Mouse (Mus musculus) heart, postnatal 10 days (tissue): ENCODE results near the gene Agpat3. TPM values are rescaled to one million over a fixed set of nuclear protein-coding genes. Genes with fewer than 3 reads are reported as not detected.

ENCODE experiments used
- DNase-seq, 2 experiments: peaks; one replicate each; pipeline ENCODE4 v3.0.0; 2021
- intact Hi-C: fragments of 180-260 bp; cut with DNase I; formaldehyde crosslinking; loops from one replicate; pipeline ENCODE4 v1.15.1; 2025
- total RNA-seq, 2 experiments: library from RNA; stranded (reverse); gene quantifications; 2 replicates each; pipeline ENCODE4 v1.2.3; 2021

The Agpat3 gene
- total RNA-seq, result 100 to 1,000 TPM; 290 to 296 TPM

DNA sequence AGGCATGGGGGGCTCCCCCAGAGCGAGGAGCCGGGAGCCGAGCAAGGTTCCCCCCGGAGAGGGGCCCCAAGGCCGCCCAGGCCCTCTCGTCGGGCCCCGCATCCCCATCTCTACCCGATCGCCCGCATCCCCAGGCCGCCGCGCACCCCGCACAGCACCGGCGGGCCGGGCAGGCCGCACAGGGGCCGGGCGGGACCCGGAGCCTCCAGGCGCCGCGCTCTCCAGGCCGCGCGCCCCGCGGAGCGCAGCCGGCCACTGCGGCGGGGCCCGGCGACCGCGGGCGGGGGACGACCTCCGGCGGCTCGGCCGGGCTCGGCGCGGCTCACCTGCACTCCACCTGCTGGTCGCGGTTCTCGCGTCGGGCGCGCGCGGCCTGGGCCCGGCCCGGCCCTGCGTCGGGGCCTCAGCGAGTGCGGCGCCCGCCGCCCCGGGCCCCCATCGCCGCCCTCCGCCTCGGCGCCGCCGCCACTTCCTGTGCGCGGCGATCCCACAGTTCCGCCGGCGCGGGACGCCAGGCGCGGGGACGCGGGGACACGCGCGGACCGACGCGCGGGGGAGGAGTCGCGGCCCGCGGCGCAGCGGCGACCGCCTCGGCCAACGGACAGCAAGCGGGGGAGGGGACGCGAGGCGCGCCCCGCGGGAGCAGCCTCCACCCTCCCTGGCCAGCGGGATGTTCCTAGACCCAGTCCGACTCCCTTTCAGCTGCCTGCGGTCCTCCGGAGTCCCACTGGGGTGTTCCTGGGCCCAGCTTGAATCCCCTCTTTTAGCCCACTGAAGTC is at the start of gene Agpat3:
Gene Agpat3, minus strand, starts transcription at position 603 of the 779 bp plus-strand sequence.
- intact Hi-C loops, result loop anchor here (2.0 to 5.0 kb wide), 2 partner anchors 27 to 40 kb away; no protein-coding TSS in a partner anchor
- peak; percentile 74 to 76 for DNase-seq

DNA sequence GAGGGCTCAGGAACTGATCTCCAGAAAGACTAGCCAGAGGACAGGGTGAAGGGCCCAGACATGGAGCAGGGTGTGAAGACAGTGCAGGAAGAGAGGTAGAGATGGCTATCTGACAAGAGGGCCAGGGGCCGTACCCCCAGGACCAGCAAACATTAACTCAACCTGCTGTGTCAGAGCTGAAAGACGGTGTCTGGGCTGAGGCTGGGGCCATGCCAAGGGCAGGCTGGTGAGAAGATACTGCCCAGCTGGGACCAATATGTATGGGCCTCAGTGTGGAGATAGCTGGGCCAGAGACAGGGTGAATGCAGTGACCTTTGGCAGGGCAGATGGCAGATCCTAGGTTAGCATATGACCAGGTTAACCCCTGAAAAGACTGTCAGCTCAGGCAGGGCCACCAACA is 48.8 kb upstream of the Agpat3 start:
- no peak for DNase-seq
- intact Hi-C loops, result no loop called here

DNA sequence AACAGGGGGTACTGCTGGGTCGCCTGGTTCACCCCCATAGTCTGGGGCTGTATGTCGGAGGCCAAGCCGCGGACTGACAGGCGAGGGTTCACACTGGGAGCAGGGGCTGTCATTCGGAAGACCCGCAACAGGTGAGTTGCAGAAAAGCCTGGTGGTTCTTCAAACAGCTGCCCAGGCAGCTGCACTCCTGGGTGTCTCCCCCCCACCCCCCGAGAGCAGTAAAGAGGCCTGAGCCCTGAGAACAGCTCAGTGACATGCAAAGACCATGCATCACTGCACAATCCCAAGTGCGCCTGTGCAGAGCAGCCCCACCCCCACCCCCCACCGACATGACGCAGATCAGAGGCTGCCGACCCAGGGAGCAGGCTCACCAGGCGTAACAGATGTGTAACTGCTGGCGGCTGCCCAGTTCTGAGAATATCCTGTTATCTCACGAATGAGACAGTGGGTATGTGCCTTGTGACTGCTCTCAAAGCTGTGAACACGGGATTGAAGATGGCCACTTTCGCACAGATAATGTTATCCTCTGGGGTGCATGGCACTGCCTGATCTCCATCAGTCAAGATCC is 46.9 kb upstream of the Agpat3 start:
- intact Hi-C loops, result no loop called here
- DNase-seq, result peak; percentile 45 to 53

DNA sequence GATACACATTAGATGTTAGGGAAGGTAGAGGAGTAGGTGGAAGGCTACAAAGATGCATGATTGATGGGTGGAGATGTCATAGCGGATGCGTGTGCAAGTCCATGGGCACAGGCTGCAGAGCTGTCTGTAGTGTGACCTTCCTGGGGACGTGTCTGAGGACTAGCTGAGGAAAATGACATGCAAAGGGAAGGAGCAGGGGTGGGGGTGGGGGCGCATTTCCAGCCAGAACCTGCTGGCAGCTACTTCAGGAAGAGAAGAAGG is 44.3 kb upstream of the Agpat3 start:
- intact Hi-C loops, result no loop called here

DNA sequence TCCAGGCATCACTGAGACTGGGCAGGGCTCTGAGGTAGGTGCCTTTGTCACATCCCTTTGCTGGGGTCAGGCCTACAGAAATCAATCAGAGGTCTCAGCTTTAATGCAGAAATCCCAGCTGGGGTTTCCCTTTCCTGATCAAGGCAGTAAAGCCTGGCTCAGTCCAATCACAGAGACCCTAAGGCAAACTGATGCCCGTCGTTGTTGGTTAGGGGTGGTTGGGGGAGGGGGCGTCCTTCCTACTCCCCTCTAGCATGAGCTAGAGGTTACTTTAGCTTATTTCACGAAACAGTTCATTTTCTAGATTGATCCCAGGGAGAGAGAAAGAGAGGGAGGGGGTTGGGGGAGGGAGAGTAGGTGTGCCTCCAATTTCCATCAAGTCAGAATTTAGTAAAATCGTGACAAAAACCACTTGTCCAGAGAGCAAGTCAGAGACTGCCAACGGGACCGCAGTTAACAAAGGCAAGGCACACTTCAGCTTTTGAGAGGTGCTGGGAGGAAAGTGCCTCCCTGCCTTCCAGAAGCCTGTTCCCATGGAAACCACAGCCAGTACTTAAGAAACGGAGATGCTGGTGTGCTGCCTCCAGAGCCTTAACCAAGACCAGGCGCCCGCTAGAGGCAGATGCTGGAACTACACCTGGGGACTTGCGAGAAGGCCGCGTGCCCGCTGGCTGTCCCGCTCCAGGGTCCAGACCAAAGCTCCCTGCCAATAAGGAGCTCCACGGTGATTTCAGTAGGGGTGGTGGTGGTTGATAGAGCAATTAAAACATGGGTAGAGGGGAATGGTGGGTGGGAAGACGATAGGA is 43.7 kb upstream of the Agpat3 start:
- peak; percentile 92 to 97 for DNase-seq

More for the DNA sequence above, 44.3 kb upstream of the Agpat3 start:
- DNase-seq, result no peak

DNA sequence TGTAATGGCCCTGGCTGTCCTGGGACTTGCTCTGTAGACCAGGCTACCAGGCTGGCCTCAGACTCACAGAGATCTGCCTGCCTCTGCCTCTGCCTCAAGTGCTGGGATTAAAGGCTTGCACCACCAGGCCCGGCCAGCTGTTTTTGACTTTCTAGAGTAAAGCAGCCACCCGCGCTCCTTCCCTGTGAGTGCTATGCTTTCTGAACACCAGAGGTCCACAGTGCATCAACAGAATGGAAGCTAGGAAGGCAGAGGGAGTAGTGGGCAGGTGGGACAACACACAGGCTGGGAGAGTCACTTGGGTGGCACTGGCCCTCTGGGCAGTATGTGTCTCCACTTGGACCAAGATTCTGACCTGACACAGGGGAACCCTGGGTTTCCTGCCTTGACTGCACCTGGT is 43.1 kb upstream of the Agpat3 start:
- DNase-seq, result no peak
- intact Hi-C loops, result no loop called here

More for the DNA sequence above, 43.7 kb upstream of the Agpat3 start:
- intact Hi-C loops, result no loop called here

DNA sequence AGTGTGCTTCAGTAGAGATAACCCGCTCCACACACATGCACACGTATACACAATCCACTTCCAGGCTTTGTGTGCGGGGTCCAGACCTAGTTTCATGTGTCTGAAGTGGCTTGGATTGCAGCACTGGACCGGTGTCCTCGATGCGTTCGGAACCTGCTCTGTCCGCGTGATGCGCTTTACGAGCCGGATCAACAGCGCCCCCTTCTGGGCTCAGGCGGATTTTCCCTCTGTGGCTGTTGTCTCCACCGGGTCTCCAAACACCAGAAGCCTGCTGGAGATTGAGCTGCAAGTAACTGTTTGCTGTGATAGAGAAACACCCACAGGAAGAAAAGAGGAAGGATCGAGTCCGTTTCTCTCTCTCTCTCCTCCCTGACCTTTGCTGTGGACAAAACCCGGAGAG is 39.8 kb upstream of the Agpat3 start:
- intact Hi-C loops, result loop anchor here (1.0 to 5.0 kb wide), 3 partner anchors 40 to 113 kb away; partner anchors contain the start of gene Agpat3
- DNase-seq, result peak; percentile 88 to 91

DNA sequence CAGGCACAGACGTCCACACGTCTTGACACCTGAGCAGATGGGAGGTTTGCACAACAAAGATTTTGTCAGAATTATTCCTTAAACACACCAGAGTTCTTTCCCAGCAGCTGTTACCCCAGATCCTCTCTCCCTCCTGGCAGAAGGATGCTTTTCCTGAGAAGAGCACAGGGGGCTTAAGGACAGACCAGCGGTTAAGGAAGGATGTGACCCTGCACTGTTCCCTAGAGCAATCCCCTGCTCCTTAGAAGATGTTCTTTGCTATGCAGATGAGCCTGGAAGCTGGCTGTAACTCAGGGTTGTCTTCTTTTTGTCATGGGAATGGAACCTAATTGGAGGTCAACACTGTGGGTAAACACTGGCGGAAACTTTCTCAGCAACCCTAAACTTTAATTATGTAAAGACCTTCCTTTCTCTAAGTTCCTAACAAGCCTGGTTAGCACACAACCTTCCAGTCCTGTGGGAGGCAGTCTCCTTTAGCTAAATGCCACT is 38.7 kb upstream of the Agpat3 start:
- DNase-seq, result no peak
- intact Hi-C loops, result loop anchor here (5.0 kb wide), 1 partner anchor 39 kb away; the partner anchor contains the start of gene Agpat3

DNA sequence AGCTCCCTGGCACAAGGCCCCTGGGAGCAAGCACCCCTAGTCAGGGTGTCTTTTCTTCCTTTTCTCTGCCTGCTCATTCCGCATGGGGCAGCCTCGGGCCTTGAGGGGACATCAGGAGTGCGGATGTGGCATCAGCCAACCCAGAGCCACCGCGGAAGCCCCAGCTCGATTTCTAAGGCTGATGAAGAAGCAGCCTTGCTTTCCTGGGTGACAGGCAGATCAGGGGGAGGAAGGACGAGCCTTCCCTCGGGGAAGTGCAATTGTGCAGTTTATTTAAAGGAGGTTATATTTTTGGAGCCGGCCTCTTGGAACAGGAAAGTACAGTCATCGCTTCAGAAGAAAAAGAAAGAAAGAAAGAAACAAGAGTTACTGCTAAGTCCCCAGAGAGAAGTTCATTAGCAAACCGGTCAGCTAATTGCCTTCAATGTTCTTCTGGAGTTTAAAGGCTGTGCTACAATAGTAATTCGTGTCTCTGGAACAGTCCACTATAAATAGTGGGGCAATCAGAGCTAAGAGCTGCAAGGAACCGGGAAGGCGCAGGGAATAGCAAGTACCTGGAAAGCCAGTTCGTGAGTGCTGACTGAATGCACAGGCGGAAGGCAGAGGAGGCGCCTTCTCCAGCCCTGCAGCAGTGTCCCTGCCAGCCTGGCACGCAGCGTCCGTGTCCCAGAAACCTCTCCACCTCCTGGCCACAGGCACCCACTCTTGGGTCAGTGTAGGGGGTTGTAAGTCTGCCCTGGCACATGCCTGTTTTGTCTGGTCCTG is 36.1 kb upstream of the Agpat3 start:
- peak; percentile 28 to 43 for DNase-seq
- intact Hi-C loops, result no loop called here

DNA sequence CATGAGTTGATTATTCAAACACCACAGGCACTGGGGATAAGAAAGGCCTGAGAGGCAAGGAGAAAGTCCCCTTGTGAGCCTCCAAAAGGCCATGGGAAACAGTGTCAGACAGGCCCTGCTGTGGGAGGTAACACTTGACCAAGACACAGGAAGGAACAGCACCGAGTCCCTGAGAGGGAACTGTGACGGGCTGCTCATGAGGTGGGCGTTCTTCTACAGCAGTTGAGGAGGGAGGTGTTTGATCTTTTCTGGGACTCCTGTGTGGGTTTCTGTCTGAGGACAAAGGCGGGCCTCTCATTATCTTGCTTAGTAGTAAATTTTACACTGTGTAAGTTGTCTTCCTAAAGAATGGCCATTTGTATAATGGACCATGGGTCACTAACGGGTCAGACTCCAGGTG is 33.2 kb upstream of the Agpat3 start:
- intact Hi-C loops, result no loop called here
- no peak for DNase-seq

DNA sequence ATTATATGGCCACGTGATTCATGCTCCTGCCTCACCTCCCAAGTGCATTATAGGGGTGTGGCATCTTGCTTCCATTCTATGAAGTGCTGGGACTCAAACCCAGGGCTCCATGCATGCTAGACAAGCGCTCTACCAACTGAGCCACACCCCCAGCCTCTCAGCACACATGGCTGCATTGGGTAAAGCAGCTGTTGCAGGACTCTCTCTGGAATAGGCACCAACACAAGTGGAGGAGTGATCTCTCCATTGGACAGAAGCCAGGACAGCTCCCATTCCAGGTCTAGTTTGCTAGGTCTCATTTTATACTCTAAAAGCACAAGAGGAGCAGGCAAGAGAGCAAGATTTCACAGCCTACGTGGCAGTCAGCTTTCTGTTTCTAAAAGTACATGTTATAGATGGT is 31.3 kb upstream of the Agpat3 start:
- no peak for DNase-seq
- intact Hi-C loops, result no loop called here

DNA sequence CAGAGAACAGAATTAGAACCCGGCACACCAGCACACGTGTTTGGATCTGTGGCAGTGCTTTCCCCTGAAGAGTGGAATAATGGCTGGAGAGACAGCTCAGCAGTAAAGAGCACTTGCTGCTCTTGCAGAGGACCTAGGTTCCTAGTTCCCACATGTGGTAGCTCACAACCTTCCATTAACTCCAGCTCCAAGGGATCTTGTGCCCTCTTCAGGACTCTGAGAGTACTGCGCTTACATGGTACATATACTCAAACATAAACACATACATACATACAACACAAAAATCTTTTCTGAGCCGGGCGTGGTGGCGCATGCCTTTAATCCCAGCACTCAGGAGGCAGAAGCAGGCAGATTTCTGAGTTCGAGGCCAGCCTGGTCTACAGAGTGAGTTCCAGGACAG is 26.2 kb upstream of the Agpat3 start:
- no peak for DNase-seq
- intact Hi-C loops, result no loop called here

DNA sequence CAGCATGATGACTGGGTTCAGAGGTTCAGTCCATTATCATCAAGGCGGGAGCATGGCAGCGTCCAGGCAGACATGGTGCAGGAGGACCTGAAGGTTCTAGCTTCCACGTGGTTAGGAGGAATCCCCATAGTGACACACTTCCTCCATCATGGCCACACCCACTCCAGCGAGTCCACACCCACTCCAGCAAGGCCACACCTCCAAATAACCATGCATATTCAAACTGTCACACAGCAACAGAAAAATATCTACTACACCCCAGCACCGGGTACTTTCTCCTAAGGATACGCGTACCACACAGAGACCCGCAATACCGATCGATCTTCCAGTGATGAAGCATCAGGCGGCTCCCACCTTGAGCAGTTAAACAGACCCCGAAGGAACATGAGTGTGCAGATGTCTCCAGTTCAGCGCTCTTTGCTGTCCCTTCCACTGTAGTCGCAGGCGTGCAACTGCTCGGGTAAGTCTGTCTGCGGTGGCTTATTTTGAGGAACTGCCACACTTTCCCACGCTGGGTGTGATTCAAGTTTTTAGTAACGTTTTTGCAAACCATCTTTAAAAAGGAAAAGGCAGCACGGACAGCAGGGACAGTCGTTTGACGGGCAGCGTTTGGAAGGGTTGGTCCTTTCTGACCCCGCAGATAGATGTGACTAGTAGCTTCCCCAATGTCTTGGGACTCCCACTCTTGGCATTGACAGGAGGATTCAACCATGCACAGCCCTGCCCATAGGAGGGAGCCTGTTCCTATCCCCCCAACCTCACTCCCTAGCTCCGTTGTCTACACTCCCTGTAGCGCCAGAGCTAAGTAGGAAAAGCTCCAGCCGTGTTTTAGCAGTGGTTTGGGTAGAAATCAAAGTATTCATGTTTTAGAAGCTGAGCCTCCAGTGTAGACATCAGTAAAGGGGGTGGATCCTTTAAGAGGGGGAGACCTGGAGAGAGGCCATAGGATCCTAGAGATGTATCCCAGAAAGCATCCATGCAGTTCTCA is 20.7 kb upstream of the Agpat3 start:
- no peak for DNase-seq
- intact Hi-C loops, result no loop called here

DNA sequence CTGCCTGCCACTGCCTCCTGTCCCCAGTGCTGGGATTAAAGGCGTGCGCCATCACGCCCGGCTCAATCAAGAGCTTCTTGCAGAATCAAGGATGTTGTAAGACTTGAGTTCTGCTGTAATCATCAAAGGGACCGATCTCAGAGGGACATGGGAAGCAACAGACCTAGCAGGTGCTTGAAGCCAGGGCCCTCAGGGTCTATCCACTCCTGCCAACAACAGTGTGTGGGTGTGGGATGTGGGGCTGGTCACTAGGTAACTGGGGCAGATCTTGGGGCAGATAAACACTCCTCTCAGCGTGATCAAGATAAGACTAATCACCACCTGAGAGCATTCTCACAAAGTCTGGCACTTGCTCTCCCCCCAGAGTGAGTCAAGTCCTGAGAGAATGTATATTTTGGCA is 19.5 kb upstream of the Agpat3 start:
- intact Hi-C loops, result no loop called here
- DNase-seq, result no peak

DNA sequence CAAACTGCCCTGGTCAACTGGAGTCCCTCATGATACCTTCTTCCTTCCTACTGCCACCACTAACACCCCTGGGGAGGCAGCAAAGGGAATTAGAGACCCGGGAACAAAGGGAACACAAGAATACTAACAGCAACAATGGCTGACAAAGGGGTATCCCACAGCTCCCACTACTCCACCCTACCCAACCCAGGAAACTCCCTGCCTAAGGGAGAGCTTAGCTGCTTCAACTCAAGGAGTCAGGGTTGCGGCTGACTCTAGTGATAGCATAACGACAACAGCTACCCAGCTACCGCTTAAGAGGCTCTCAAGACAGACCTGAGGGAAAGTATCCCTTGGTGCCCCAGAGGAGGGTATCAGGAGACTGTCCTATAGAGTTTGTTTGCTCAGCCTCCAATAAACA is 15.3 kb upstream of the Agpat3 start:
- intact Hi-C loops, result no loop called here
- no peak for DNase-seq

DNA sequence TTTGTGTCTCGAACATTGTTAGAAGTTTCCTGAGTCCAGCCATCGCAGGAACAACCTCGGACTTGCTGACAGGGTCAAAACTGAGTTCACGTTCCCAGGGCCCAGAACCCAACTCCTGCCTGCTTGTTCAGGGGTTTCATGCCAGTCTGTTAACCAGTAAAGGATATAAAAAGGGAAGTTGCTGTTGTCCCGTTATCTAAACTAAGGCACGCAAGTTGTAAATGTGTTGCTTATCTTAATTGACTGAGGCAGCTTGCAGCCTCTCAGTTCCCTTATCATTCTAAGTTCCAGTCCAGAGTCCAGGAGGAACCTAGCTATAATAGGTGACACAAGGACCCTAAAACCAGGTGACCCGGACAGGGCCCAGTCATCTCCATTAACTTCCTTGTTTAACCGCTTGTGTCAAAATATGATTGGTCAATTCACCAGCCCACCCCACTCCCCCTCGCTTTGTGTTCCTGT is 14.6 kb upstream of the Agpat3 start:
- DNase-seq, result no peak
- intact Hi-C loops, result no loop called here

DNA sequence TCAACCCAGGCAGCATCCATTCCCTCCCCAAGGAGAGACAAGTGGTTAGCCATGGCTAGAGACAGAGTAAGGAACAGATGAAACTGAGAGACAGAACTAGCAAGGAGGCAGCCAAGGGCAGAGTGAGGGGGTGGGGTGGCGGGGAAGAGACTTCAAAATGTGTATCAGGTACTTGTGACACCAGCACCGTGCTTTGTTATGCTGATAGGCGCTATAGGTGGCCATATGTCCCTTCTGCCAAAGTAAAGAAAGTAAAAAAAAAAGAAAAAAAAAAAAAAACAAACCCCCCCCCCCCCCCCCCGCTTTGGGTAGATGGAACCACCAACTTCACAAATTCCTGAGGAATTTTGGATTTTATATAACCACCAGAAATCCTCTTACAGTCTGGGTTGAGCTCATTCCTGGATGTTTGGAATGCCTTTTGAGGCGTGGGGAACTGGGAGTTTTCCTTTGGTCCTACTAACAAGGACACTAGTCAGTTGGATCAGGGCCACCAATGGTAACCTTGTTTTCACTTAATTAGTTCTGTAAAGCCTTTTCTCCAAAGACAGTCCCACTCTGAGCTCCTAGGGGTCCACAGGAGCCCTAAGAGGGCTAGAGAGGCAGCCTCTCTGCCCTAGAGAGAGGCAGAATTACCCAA is 14.0 kb upstream of the Agpat3 start:
- intact Hi-C loops, result no loop called here
- DNase-seq, result no peak

DNA sequence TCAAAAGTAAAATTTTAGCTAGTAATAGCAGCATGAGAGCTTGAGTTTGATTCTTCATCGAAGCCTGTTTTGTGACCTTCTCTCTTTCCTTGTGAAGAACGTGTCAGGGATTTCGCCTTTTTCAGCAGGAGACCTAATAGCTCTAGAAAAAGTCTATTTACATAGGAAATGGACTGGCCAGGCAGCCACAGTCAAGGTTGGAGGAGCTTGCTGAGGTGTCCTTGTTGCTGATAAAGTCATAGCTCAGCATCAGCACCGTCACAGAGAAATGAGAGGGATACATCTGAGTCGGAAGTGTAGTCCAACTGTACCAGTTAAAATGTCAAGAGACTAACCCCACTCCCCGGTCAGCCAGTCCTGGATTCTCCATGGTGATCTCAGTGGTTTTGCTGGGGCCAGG is 13.3 kb upstream of the Agpat3 start:
- no peak for DNase-seq

DNA sequence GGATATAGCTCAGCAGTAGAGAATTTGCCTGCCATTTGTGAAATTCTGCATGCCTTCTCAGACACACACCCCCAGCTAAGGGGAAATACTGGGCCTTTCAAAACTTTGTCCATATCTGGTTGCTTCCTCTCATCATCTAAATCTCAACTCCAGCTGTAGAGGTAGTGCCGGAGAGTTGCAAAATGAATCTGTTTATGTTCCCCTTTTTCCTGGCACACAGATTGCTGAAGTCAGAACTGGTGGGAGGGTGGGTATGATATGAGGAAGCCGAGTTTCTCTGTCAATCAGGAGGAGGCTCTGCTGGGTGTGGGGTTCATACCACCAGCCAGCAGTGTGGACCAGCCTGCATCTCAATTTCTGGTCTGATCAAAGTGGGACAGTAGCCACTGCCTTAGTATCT is 11.8 kb upstream of the Agpat3 start:
- intact Hi-C loops, result no loop called here
- DNase-seq, result no peak

More for the DNA sequence above, 13.3 kb upstream of the Agpat3 start:
- intact Hi-C loops, result no loop called here
